Mouse (Mus musculus): ENCODE results near the gene Kif5a.
"Not testable (repeated sequence)": the region's sequence is repeated elsewhere in the genome, so short reads cannot be mapped to it uniquely, and the experiment has no call there.

The Kif5a gene

GRCm38 (mm10) chr10:127262548-127263398 is at the start of gene Kif5a:
Kif5a (minus strand) TSS chr10:127263348.
- DNase-seq, result peak; percentile 56

GRCm38 (mm10) chr10:127312858-127313257 is 49.7 kb upstream of the Kif5a start:
- DNase-seq, result no peak

GRCm38 (mm10) chr10:127312356-127312676 is 49.2 kb upstream of the Kif5a start:
- DNase-seq, result peak; percentile 85

DNA sequence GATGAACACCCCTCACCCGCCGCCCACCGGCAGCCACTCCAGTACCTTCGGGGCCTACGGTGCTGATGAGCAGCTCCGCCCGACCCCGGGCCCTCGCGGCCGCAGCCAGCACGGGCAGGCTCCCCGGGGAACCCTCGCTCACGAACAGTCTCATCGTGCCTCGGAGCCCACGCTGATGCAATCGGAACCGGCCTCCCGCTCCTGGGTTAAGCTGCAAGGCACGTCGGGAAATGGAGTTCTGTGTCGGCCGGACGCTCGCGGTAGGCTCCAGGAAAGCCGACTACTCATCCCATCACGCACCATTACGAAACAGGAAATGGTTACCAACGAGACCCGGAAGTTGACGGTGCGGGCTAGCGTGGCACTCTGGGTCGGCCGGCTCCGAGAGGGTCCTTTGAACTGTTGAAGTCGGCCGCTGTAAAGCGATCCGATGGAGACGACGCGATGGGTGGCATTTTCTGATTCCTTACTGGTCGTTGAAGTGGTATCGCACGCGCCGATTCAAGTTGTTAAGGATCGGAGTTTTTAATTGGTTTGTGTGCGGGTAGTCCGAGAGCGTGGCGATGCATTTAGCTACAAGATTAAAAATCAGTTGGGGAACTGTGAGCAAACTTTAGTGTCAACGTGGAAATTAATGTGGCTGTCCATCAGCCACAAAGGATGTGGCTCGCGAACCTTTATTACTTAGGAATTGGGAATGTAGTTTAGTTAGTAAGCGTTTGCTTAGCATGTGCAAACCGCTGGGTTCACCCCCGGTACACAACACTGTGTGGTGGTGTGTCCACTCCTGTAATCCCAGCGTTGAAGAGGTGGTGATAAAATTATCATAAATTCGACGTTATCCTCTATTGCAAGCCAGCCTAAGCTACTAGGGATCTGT is 48.6 kb upstream of the Kif5a start, which contains the start of gene Mars:
Gene Mars, minus strand, starts transcription at position 311 of the 880 bp plus-strand sequence.
- peak; percentile 93 for DNase-seq

- DNase-seq, result peak; percentile 56
Measured at GRCm38 (mm10) chr10:127310523-127311475, 47.7 kb upstream of the Kif5a start.

GRCm38 (mm10) chr10:127309167-127309566 is 46.0 kb upstream of the Kif5a start:
- not testable (repeated sequence) for DNase-seq

DNA sequence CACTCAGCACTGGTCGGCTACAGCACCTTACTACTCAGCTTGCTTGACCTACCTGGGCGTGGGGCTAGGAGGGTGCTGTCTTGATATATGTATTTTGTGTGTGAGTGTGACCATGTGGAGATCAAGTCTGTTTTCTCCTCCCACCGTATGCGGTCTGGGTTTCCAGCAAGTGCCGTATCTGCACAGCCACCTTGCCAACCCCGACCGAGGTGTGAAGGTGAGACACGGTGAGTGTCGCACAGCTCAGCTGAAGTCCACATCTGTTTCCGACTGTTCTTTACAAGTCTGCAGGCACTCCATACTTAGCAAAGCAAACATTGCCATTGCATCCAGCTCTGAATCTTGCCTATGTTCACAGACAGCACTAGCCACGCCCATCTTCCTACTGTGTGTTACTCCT is 40.0 kb upstream of the Kif5a start:
- DNase-seq, result no peak

DNA sequence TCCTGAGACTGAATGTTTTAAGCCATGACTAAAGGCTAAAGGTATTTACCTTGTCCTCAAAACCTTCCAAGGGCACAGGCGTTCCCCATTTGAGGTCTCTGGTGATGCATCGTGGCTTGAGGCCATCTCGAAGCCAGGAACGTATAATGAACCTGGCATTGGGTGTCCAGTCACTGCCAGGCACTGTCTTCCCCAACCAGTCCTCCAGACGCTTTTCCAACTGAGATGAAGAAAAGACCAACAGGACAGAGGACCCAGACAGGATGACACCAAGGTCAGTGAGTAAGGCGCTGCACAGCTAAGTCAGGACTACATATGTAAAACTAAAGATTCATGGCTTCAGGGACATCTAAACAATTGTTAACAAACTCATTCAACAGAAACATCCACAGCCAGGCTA is 37.2 kb upstream of the Kif5a start:
- no peak for DNase-seq

DNA sequence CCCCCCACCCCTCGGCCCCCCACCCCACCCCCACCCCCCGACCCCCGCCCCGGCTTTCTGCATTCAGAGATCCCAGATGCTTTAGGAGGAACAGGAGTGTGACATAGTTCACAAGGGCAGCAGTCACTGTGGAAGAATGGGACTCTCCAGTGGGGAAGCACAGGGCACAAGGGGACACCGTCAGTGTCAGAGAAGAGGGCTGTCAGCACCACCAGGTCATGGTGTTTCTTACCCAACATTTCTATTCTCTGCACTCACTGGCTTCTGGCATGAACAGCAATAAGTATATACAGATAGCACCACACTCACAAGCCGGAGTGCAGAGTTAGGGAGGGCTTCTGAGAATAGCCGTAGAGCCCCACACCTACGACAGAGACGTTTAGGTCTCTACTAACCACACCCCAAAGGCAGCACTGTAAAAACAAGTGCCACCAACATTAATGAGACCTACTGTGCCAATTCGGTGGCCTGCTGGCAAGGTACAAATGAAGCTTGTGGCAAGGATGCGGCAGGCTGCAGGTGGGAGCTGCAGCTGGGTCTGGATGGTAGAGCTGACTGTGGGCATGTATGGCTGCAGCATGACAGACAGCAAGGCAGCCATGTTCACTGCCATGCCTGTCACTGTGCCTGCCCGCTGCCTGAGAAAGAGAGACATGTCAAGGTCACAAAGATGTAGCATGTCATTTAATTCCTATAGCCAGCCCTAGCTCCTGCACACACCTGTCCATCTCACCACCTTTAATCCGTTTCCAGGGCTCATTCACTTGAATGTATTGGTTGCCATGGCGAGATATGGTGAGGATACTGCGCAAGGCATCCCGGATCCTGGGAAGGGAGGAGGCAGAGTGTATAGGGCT is 34.1 kb upstream of the Kif5a start:
- no peak for DNase-seq

- DNase-seq, result no peak
Measured at GRCm38 (mm10) chr10:127295986-127296794, 33.0 kb upstream of the Kif5a start.

DNA sequence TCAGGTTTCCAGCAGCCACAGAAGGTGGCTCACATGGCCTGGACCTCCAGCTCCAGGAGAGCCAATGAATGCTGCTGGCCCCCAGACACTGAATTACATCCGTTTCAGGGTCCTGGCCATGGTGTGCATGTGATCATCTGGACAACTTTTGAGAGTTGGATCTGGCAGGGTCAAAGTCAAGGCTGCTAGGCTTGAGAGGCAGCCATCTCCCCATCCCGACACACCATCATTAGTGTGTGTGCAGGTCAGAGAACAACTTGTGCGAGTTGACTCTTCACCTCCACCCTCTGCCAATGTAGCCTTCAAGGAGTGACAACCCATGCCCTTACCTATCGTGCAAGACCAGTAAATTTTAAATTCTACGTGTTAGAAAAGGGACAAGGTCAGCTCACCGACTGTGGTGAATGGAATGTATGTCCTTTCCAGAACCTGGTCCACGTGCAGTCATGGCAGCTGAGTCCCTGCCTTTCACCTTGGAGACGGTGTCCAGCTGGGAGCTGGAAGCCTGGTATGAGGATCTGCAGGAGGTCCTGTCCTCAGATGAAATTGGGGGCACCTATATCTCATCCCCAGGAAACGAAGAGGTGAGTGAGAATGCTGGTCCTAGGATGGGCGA is 31.9 kb upstream of the Kif5a start:
- no peak for DNase-seq

DNA sequence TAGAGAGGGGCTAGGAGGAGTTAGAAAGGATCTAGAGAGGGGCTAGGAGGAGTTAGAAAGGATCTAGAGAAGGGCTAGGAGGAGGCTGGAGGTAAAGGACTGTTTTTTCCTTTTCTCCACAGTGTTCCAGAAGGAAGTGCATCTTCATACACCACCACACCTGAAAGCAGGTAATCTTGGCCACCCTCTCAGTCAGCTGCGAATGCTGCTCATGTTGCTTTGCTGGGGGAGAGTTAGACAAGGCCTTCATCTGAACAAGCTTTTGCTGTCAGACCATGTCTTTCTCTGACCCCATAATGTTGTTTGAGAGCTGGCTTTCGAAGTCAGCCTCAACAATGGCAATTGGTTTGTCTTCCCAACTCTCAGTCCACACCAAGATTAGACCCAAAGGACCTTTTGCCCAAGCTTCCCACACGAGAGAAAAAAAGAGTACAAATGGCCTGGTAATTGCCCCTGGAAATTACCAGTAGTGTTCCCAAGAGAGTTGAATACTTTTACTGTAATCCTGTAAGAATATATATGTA is 30.5 kb upstream of the Kif5a start:
- no peak for DNase-seq

- DNase-seq, result no peak
Measured at GRCm38 (mm10) chr10:127292987-127293538, 29.9 kb upstream of the Kif5a start.

- DNase-seq, result peak; percentile 81
Measured at GRCm38 (mm10) chr10:127291881-127292638, 28.9 kb upstream of the Kif5a start.

GRCm38 (mm10) chr10:127290930-127291880 is 28.1 kb upstream of the Kif5a start:
- DNase-seq, result peak; percentile 82

DNA sequence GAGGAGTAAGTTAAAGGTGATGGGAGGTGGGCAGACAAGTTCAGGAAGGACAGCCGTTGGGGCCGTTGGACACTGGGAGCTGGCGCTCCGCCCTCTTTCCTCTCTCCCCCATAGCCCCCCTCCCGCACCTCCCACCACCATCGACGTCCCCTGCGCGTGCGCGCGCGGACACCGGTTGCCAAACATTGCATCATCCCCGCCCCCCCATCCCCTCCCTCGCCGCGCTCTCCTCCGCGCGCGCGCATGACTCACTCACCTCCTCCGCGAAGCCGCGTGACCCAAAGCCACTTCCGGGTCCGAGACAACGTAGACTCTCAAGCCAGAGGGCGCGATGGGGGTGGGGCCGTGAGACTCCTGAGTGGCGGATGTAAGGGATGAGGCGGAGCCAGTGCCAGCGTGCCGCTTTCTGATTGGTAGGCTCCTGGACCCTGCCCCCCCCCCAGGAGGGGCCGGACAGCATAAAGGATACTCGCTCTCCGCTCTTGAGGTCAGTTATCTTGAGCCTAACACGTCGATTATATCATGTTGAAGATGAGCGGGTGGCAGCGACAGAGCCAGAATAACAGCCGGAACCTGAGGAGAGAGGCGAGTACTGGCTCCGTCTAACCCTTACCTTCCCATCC is 27.3 kb upstream of the Kif5a start:
- peak; percentile 100 for DNase-seq

GRCm38 (mm10) chr10:127289573-127290191 is 26.5 kb upstream of the Kif5a start:
- DNase-seq, result peak; percentile 79
